Mouse (Mus musculus) CD4-positive, CD25-positive, alpha-beta regulatory T cell, adult 4 months (primary cell): ENCODE measurements at regions not wholly inside any gene's neighbourhood (a gene's known extent, or its start where the extent isn't known, plus 50 kb on each side); places are given as distances from the start of the nearest gene placed in this dataset.
"Not testable (repeated sequence)": the region's sequence is repeated elsewhere in the genome, so short reads cannot be mapped to it uniquely, and the experiment has no call there.

Experiments
- ATAC-seq: one replicate; pipeline ENCODE4 v1.8.0; 2017

- no peak for ATAC-seq
Observed at GRCm38 (mm10) chr10:11515144-11515543, 171.9 kb downstream of the Epm2a start.

- ATAC-seq, result no peak
Observed at GRCm38 (mm10) chr10:11517122-11517521, 173.9 kb downstream of the Epm2a start.

GRCm38 (mm10) chr10:11531343-11531742 lies 188.1 kb downstream of the Epm2a start:
- ATAC-seq, result no peak

DNA sequence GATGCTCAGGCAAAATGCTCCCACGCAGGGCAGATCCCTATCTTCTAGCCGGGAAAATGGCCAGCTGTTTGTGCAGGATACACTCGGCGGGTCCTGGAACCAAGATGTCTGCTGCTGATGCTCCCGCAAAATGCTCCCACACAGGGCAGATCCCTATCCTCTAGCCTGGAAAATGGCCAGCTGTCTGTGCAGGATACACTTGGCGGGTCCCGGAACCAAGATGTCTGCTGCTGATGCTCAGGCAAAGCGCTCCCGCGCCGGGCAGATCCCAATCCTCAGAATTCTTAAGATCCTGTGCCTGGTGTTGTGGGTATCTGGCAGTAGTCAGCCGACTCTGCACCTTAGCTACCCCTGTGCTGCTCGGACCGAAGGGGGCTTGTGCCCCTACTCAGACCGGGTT lies 212.2 kb downstream of the Epm2a start:
- ATAC-seq, result not testable (repeated sequence)

DNA sequence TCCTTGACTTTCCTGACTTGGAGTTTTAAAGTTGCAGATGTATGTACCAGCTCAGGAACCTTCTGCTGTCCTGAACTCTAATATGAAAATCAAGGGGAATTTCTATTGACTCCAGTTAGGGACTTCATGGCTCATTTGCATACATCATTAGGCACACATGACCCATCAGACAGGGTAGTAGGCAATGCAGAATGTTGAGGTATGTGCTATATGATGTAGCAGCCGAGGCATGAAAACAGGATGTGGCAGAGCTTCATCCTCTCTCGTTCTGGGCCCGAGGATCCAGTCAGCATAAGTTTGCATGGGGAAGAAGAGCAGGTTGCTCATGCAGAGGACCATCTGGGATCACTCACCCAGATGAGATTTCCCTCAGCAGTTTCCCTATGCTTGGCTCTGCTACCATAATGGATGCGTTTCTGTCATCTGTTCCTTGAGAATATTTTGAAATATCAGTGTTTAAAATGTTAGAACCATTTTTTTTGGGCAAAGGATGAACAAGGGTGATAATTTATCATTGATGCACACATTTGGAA lies 227.4 kb downstream of the Epm2a start:
- ATAC-seq, result no peak

DNA sequence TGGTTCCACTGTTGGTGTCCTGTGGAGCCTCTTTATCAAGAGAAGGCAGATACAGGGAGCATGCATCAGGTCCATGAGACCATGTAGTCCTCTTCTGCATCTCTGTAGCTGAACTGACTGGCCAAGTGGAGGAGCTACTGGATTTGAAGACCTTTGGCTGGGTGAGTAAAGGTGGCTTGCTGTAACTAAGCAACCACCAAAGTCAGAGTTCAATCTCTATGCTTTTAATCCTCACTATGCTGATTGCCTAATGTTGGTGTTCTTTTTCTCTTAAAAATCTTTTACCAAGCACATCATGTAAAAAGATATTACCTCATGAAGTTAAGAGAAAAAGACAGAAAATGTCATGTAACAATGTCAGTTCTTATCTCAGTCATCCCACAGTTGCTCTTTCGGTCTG lies 265.2 kb downstream of the Epm2a start:
- ATAC-seq, result no peak

- peak; percentile 76 for ATAC-seq
Observed at GRCm38 (mm10) chr10:11609092-11609491, 265.9 kb downstream of the Epm2a start.

GRCm38 (mm10) chr10:11648151-11648550 lies 304.9 kb downstream of the Epm2a start:
- no peak for ATAC-seq

GRCm38 (mm10) chr10:11660056-11660770 lies 317.0 kb downstream of the Epm2a start:
- ATAC-seq, result no peak

DNA sequence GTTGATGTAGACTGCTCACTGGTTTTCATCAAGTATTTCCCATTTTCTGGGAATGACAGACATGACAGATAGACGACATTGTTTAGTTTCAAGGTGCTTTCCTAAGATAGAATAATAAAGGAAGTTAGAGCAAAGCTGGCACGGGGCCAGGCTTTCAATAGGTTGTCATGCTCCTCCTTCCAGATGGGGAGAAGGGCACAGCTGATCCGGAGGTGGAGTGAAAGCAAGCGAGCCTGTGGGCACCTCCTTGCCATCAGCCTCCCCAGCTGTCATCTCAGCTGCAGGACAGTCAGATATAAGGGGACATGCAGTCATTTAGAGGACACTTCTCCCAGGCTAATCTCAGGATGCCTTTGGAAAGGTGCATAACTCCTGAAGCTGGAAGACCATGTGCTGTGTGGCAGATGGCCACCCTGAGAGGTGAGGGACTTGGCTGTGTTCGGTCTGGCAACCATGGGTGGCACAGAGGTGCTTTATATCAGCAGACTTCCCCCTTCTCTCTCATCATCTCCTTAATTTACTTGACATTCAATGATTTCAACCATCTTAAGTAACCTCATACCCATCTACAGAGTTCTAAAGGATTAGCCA lies 318.6 kb downstream of the Epm2a start:
- no peak for ATAC-seq

DNA sequence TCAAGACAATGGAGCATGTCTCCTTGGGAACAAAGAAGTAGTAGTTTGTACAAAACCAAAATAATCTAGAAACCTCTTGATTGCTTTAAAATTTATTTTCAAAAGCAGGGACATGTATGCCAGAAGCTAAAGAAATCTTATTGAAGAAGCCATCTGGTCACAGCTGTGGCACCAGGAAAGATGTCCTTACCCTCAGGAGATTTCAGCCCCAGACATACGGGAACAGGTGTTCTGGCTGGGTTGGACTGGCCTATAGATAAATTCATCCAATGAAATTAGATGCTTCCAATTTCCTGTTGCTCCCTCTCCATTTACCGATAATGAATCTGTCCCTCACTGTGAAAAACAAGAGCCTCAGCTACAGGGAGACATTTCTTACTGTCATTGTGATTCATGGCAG lies 366.5 kb downstream of the Epm2a start:
- no peak for ATAC-seq

DNA sequence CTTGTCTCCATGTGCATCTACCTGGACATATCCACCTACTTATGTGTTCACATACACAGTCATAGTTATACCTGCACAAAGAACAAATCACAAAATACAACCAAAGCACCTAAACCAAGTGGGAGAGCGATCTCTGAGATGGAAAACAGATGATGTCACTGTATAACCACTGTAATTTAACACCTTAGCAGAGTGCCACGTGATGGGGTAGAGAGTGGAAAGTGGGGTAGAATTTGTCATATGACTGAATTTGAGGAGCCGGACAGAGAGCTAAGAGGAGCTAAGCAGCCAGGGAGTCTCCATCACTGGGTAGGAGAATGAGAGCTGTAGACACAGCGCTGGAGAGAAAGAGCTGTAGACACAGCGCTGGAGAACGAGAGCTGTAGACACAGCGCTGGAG lies 381.6 kb downstream of the Epm2a start:
- ATAC-seq, result no peak

DNA sequence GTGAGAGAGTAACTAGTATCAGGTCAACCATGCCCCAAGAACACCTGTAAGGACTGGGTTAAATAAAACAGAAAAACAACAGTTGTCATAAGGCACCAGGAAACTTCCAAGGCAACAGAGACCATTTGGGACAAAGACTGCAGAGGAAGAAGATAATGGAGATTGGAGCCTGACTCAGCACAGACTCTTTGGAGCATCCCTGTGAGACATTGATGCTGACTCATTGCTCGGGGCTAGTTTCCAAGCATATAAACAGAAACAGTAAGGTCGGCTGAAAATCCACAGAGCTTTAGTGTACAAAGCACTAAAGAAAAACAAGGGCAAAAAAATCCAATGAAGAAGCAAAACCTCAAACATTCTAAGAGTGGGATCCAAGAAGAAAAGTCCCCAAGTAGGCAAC lies 386.3 kb downstream of the Epm2a start:
- no peak for ATAC-seq

DNA sequence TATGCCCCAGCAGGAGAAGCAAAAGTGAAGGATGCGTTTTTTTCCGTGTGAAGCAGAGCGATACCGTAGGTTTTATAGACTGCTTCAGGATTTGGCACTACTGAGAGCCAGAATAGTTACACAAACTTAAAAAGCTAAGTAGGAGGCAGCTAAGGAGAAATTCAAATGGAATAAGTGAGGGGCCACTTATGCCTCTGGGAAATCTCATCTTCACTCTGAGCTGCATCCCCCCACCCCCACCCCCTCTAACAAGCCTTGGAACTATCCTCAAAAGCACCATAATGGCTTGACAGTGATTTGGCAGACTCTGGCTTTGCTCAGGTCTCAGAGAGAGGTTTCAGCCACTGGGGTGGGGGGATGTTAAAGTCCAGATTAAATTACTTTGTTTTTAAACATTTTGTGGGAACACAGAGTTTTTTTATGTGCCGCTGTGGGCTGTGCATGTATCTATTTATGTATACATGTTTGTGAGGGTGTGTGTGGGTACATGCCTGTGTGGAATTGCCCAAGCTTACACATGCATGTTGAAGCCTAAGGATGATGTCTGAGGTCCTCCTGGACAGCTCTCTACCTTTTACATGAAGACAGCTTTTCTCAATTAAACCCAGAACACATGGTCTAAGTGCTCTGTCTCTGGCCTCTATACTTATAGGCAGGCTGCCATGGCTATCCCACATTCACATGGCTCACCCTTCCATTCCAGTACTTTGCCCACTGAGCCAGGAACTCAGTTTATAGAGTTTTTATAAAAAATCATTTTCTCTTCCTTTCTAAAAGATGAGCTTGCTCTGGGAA lies 396.6 kb downstream of the Epm2a start:
- no peak for ATAC-seq

DNA sequence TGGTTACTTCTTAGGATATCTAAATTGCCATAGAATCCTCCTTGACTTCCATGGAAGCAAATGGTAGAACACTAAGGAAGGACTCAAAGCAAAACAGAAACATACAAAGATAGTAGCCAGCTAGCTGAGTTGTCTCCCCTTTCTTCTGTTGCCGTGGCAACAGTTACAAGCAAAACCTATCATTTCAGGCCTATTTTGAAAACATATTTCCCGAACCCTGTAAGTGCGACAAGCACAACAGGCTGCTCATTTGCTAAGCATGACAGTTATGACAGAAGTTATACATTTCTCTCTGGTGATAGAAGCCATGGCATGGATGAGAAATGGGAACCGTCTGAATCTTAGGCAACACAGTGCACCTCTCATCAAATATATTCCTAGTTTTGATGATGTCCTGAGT lies 402.4 kb downstream of the Epm2a start:
- ATAC-seq, result no peak

GRCm38 (mm10) chr10:11746959-11747358 lies 403.8 kb downstream of the Epm2a start:
- no peak for ATAC-seq

DNA sequence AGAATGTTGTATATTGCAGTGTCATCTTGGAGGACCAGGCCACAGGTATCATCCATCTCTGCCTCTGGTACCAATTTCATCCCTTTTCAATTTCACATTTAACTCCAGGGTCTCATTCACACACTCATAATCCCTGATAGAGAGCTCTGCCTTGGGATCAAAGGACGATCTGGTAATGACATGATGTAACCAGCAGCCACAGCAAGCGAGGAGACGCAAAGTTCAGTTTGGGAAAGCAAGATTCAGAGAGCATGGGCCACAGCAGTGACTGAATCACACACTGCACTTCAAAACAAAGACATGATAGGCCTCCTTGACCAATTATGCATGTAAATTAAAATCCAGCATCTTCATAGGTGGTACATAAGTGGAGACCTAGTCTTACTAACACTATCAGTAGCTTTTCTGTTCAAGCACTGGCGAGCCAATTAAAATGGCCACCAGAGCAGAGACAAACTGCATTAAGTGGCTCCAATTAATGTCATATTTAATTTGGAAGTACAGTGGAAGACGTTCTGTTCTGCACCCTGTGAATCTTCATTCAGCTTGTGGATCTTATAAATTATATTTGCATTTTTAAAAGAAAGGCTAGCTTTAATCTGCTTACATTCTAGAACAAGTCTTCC lies 412.0 kb downstream of the Epm2a start:
- ATAC-seq, result no peak

- no peak for ATAC-seq
Observed at GRCm38 (mm10) chr10:11777894-11778293, 434.7 kb downstream of the Epm2a start.

GRCm38 (mm10) chr10:11780302-11780701 lies 437.1 kb downstream of the Epm2a start:
- no peak for ATAC-seq

- ATAC-seq, result no peak
Observed at GRCm38 (mm10) chr10:11787240-11787639, 444.0 kb downstream of the Epm2a start.

- no peak for ATAC-seq
Observed at GRCm38 (mm10) chr10:11799510-11799909, 456.3 kb downstream of the Epm2a start.

- ATAC-seq, result not testable (repeated sequence)
Observed at GRCm38 (mm10) chr10:11801372-11802230, 458.4 kb downstream of the Epm2a start.
